Comparison of ENCODE assay signal across 11 mouse cellular contexts in genomic region chr4:135451360-135452015, GRCm38 (mm10). TPM values are rescaled to one million over a fixed set of nuclear protein-coding genes. Genes with fewer than 3 reads are reported as not detected.
DNase-seq lines count a peak whose midpoint lies in the region; ATAC-seq lines count a peak whose summit lies in the region.
"Had no signal": no experiment of that assay in that cellular context is flagged by ENCODE, and none has a peak within 500 bp of the region (broad histone marks: within the 10 kb centered on the region; RNA-seq: fewer than 3 reads in every experiment).

No protein-coding gene starts in this region.

- WGBS in kidney, embryonic 15.5 days, result 37% methylated on average over 18 of the region's 18 CpGs
- 33% methylated on average over 17 of the region's 18 CpGs for WGBS in forebrain, embryonic 13.5 days
- 33% methylated on average over 18 of the region's 18 CpGs for WGBS in intestine, embryonic 14.5 days
- 45% methylated on average over 18 of the region's 18 CpGs for WGBS in midbrain, embryonic 15.5 days

- 0 out of 2 replicates have a peak, but pooled peaks cover 4% of the 10 kb centered on the region for H3K36me3 ChIP-seq in kidney, embryonic 15.5 days
- H3K36me3 ChIP-seq in forebrain, embryonic 13.5 days (ENCODE audit: poor library complexity, severe bottlenecking), result no peaks in the 10 kb centered on the region
- no peaks in the 10 kb centered on the region for H3K36me3 ChIP-seq in intestine, embryonic 14.5 days (ENCODE audit: control insufficient read depth, insufficient read depth, low read length)
- H3K36me3 ChIP-seq in midbrain, embryonic 15.5 days (replicated peaks), result no peaks in the 10 kb centered on the region

- peak overlapping the region; percentile 40 for H3K4me2 ChIP-seq in kidney, embryonic 15.5 days
- peak overlapping the region; percentile 33 for H3K4me2 ChIP-seq in forebrain, embryonic 13.5 days
- peak overlapping the region; percentile 38 for H3K4me2 ChIP-seq in intestine, embryonic 14.5 days (ENCODE audit: low read length)
- peak overlapping the region; percentile 15; the same call in 1 of the 2 replicates for H3K4me2 ChIP-seq in midbrain, embryonic 15.5 days

- peak overlapping the region; percentile 54 for H3K27ac ChIP-seq in kidney, embryonic 15.5 days
- no peak overlapping the region for H3K27ac ChIP-seq in forebrain, embryonic 13.5 days
- H3K27ac ChIP-seq in intestine, embryonic 14.5 days (ENCODE audit: low read depth), result peak overlapping the region; percentile 34; the same call in 1 of the 2 replicates
- no peak overlapping the region for H3K27ac ChIP-seq in midbrain, embryonic 15.5 days

- H3K9me3 ChIP-seq in kidney, embryonic 15.5 days (replicated peaks), result no peaks in the 10 kb centered on the region
- no peaks in the 10 kb centered on the region for H3K9me3 ChIP-seq in forebrain, embryonic 13.5 days (replicated peaks)
- no peaks in the 10 kb centered on the region for H3K9me3 ChIP-seq in intestine, embryonic 14.5 days (ENCODE audit: control insufficient read depth, low read length)
- no peaks in the 10 kb centered on the region for H3K9me3 ChIP-seq in midbrain, embryonic 15.5 days

- DNase-seq in kidney, adult 8-10 months, result no peak
- peak; percentile 64 for DNase-seq in intestine, embryonic 14.5 days (ENCODE audit: low spot score)
- no peak for DNase-seq in spleen, postnatal 14 days (ENCODE audit: low spot score in 2 of 2)
- DNase-seq: adrenal gland, postnatal 36 days; gastrocnemius, postnatal 25 days; layer of hippocampus, postnatal 36 days; thymus, postnatal 36 days had no signal

- no peak overlapping the region for H3K9ac ChIP-seq in kidney, embryonic 15.5 days
- 0 out of 2 replicates have a peak overlapping the region, but pooled peaks have one; percentile 21 for H3K9ac ChIP-seq in forebrain, embryonic 13.5 days
- no peak overlapping the region for H3K9ac ChIP-seq in intestine, embryonic 14.5 days (ENCODE audit: low read length)
- H3K9ac ChIP-seq in midbrain, embryonic 15.5 days, result no peak overlapping the region

- H3K27me3 ChIP-seq in kidney, embryonic 15.5 days, result no peaks in the 10 kb centered on the region
- no peaks in the 10 kb centered on the region for H3K27me3 ChIP-seq in forebrain, embryonic 13.5 days
- no peaks in the 10 kb centered on the region for H3K27me3 ChIP-seq in intestine, embryonic 14.5 days (replicated peaks; ENCODE audit: control insufficient read depth, insufficient read depth, low read length)
- no peaks in the 10 kb centered on the region for H3K27me3 ChIP-seq in midbrain, embryonic 15.5 days (replicated peaks)

- H3K4me3 ChIP-seq in kidney, embryonic 15.5 days (replicated peaks), result 0 out of 2 replicates have a peak overlapping the region, but pooled peaks have one; percentile 1
- no peak overlapping the region for H3K4me3 ChIP-seq in forebrain, embryonic 13.5 days
- no peak overlapping the region for H3K4me3 ChIP-seq in intestine, embryonic 14.5 days (ENCODE audit: low read depth, low read length)
- H3K4me3 ChIP-seq in midbrain, embryonic 15.5 days, result no peak overlapping the region

- 0 out of 2 replicates have a peak, but pooled peaks have one; percentile 18 for ATAC-seq in kidney, embryonic 15.5 days (replicated peaks; ENCODE audit: low FRiP score)
- no peak for ATAC-seq in forebrain, embryonic 13.5 days
- ATAC-seq in intestine, embryonic 14.5 days (replicated peaks; ENCODE audit: low FRiP score, low TSS enrichment, low read depth), result no peak
- ATAC-seq in midbrain, embryonic 15.5 days (replicated peaks), result no peak
- no peak for ATAC-seq in erythroblast, adult 5-6 weeks (replicated peaks; ENCODE audit: low FRiP score, poor library complexity, severe bottlenecking)

- peaks cover 36% of the 10 kb centered on the region for H3K4me1 ChIP-seq in kidney, embryonic 15.5 days
- peaks cover 13% of the 10 kb centered on the region for H3K4me1 ChIP-seq in forebrain, embryonic 13.5 days
- H3K4me1 ChIP-seq in intestine, embryonic 14.5 days (replicated peaks; ENCODE audit: control insufficient read depth, insufficient read depth, low read length), result peaks cover 25% of the 10 kb centered on the region
- H3K4me1 ChIP-seq in midbrain, embryonic 15.5 days, result peaks cover 9% of the 10 kb centered on the region

RNA-seq across cellular contexts. Expression of gene Rcan3, which starts 17.8 kb away (rescaled TPM):
- 12.6 and 15.5 TPM in 2 replicates for polyA plus RNA-seq in kidney, embryonic 15.5 days (2015; fragmentation: Nextera tagmentation; extraction: Ambion mirVana)
- 14.8 and 20.9 TPM in 2 replicates for polyA plus RNA-seq in forebrain, embryonic 13.5 days (2015; fragmentation: Nextera tagmentation; extraction: Ambion mirVana)
- polyA plus RNA-seq in intestine, embryonic 14.5 days (2014; fragmentation: Nextera tagmentation; extraction: Ambion mirVana), result 16.1 and 18.4 TPM in 2 replicates
- 53.0 and 54.1 TPM in 2 replicates for polyA plus RNA-seq in midbrain, embryonic 15.5 days (2015; fragmentation: Nextera tagmentation; extraction: Ambion mirVana)
- total RNA-seq in erythroblast, adult 5-6 weeks (2015; ENCODE audit: low replicate concordance), result 1.5 and 5.0 TPM in 2 replicates
- 4.1 and 5.7 TPM in 2 replicates for total RNA-seq in erythroblast, adult 5-6 weeks (2017; ENCODE audit: low replicate concordance)

RNA-seq across cellular contexts. Expression of gene Stpg1, which starts 43.1 kb away (rescaled TPM):
- polyA plus RNA-seq in kidney, embryonic 15.5 days (2015; fragmentation: Nextera tagmentation; extraction: Ambion mirVana), result 0.60 and 0.65 TPM in 2 replicates
- polyA plus RNA-seq in forebrain, embryonic 13.5 days (2015; fragmentation: Nextera tagmentation; extraction: Ambion mirVana), result 0.25 TPM in 1 of 2 replicates, not detected in the other
- 0.19 and 0.42 TPM in 2 replicates for polyA plus RNA-seq in intestine, embryonic 14.5 days (2014; fragmentation: Nextera tagmentation; extraction: Ambion mirVana)
- polyA plus RNA-seq in midbrain, embryonic 15.5 days (2015; fragmentation: Nextera tagmentation; extraction: Ambion mirVana), result 0.36 and 0.59 TPM in 2 replicates
- not detected in 2 replicates for total RNA-seq in erythroblast, adult 5-6 weeks (2015; ENCODE audit: low replicate concordance)
- total RNA-seq in erythroblast, adult 5-6 weeks (2017; ENCODE audit: low replicate concordance), result not detected in 2 replicates

RNA-seq across cellular contexts. Expression of gene Nipal3, which starts 43.4 kb away (rescaled TPM):
- polyA plus RNA-seq in kidney, embryonic 15.5 days (2015; fragmentation: Nextera tagmentation; extraction: Ambion mirVana), result 4.9 and 6.2 TPM in 2 replicates
- polyA plus RNA-seq in forebrain, embryonic 13.5 days (2015; fragmentation: Nextera tagmentation; extraction: Ambion mirVana), result 2.7 and 4.5 TPM in 2 replicates
- polyA plus RNA-seq in intestine, embryonic 14.5 days (2014; fragmentation: Nextera tagmentation; extraction: Ambion mirVana), result 4.3 and 6.7 TPM in 2 replicates
- 10.7 and 13.1 TPM in 2 replicates for polyA plus RNA-seq in midbrain, embryonic 15.5 days (2015; fragmentation: Nextera tagmentation; extraction: Ambion mirVana)
- total RNA-seq in erythroblast, adult 5-6 weeks (2015; ENCODE audit: low replicate concordance), result 33.9 and 40.3 TPM in 2 replicates
- 64.3 and 130 TPM in 2 replicates for total RNA-seq in erythroblast, adult 5-6 weeks (2017; ENCODE audit: low replicate concordance)

RNA-seq across cellular contexts. Expression of gene Ncmap, which starts 53.5 kb away (rescaled TPM):
- 3.1 and 3.5 TPM in 2 replicates for polyA plus RNA-seq in kidney, embryonic 15.5 days (2015; fragmentation: Nextera tagmentation; extraction: Ambion mirVana)
- 0.64 and 0.79 TPM in 2 replicates for polyA plus RNA-seq in forebrain, embryonic 13.5 days (2015; fragmentation: Nextera tagmentation; extraction: Ambion mirVana)
- polyA plus RNA-seq in intestine, embryonic 14.5 days (2014; fragmentation: Nextera tagmentation; extraction: Ambion mirVana), result 10.8 and 11.8 TPM in 2 replicates
- polyA plus RNA-seq in midbrain, embryonic 15.5 days (2015; fragmentation: Nextera tagmentation; extraction: Ambion mirVana), result 1.1 and 1.2 TPM in 2 replicates
- total RNA-seq in erythroblast, adult 5-6 weeks (2015; ENCODE audit: low replicate concordance), result not detected in 2 replicates
- not detected in 2 replicates for total RNA-seq in erythroblast, adult 5-6 weeks (2017; ENCODE audit: low replicate concordance)
- total RNA-seq: adrenal gland, postnatal 36 days had no signal

Comparison
In these comparisons a context has a peak if more than half of its experiments do, and no peak if none do; other contexts are left out.
1. H3K27ac ChIP-seq: peak in kidney, embryonic 15.5 days (single experiment) and intestine, embryonic 14.5 days (single experiment); none in forebrain, embryonic 13.5 days (single experiment) and midbrain, embryonic 15.5 days (single experiment).
2. Peak in every context shown above with its lines, with median percentiles within 50 percentile points of each other: H3K4me2 ChIP-seq.